Mouse (Mus musculus) spleen, adult 2 months (tissue): ENCODE results near the gene Rnf4. TPM values are rescaled to one million over a fixed set of nuclear protein-coding genes. Genes with fewer than 3 reads are reported as not detected.

Experiments
- DNase-seq, 2 experiments: peaks; one replicate each; pipeline versions ENCODE4 v3.0.0 to v3.0.0-alpha.2; 2012 to 2021; ENCODE audit warnings: low spot score in 2 of 2, low read depth in 1 of 2
- H3K27ac ChIP-seq: fragments of 200-500 bp; 2 replicates; pipeline ENCODE4 v1.5.1; 2012; ENCODE audit warnings: low read length, inconsistent platforms; ENCODE audit not compliant: insufficient read depth
- H3K27me3 ChIP-seq: fragments of 200-500 bp; 2 replicates; pipeline ENCODE4 v1.6.1; 2012; ENCODE audit warnings: mild to moderate bottlenecking, moderate library complexity, low read length, inconsistent platforms; ENCODE audit not compliant: control insufficient read depth, insufficient read depth
- H3K36me3 ChIP-seq: fragments of 200-500 bp; 2 replicates; pipeline ENCODE4 v1.6.1; 2012; ENCODE audit warnings: mild to moderate bottlenecking, low read length, inconsistent platforms; ENCODE audit not compliant: control insufficient read depth, insufficient read depth
- H3K4me1 ChIP-seq: fragments of 200-500 bp; 2 replicates; pipeline ENCODE4 v1.6.1; 2011; ENCODE audit warnings: inconsistent platforms; ENCODE audit not compliant: control insufficient read depth, insufficient read depth, insufficient read length
- H3K4me3 ChIP-seq: fragments of 200-500 bp; 2 replicates; pipeline ENCODE4 v1.5.1; 2011; ENCODE audit warnings: mild to moderate bottlenecking, inconsistent platforms; ENCODE audit not compliant: insufficient read depth, insufficient read length; ENCODE audit errors: extremely low read depth
- CTCF ChIP-seq: fragments of 200-500 bp; IDR thresholded peaks from 2 replicates; pipeline ENCODE4 v1.5.1; 2011; ENCODE audit warnings: mild to moderate bottlenecking, inconsistent platforms; ENCODE audit not compliant: insufficient read depth, insufficient read length, insufficient replicate concordance; ENCODE audit errors: extremely low read depth
- POLR2A ChIP-seq: fragments of 200-500 bp; IDR thresholded peaks from 2 replicates; pipeline ENCODE4 v1.6.1; 2011; ENCODE audit warnings: low read depth, low read length, inconsistent platforms
- WGBS: fragments of 180-500 bp; shearing (Covaris S2); methylation state at CpG from one replicate; pipeline ENCODE4 v1.1.7; 2018; 5-methylcytosine and 5-hydroxymethylcytosine counted together
- polyA plus RNA-seq: library from polyadenylated mRNA; depleted of rRNA; stranded (reverse); fragments of >200 nt; gene quantifications from 2 replicates; pipeline ENCODE4 v1.2.3, GENCODE M21; 2012

The Rnf4 gene
- polyA plus RNA-seq, 1 experiment = 37.8 TPM

DNA sequence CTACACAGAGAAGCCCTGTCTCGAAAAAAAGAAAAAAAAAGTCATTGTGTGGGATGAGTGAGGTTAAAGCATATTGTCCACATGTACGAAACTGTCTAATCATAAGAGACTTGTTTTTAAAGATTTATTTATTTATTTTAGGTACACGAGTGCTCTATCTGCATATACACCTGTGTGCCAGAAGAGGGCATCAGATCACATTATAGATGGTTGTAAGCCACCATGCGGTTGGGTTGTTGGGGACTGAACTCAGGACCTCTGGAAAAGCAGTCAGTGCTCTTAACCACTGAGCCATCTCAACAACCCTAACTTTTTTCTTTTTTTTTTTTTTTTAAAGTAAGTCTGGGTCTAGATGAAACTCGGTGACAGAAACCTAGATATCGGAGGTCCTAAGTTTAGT, 42.7 kb upstream of the Rnf4 start:
- no peak for TF ChIP-seq POLR2A

DNA sequence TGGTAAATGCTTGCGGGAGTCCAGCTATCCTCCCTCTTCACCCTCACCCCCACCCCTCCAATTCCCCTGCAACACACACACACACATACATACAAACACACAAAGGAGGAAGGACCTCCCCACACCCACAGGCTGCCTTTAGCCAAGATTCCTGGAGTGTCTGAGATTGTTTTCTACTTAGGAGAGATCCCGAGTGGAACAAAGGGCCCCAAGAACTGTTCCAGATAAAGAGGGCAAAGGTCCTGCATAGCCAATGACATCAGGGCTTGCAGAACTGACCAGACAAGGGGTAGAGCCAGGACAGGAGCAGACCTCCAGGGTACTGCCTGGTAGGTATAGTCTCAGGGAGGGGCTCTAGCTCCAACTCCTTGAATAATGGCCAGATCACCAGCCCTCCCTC, 41.4 kb upstream of the Rnf4 start:
- DNase-seq = no peak

More for the DNA sequence above, 42.7 kb upstream of the Rnf4 start:
- H3K27me3 ChIP-seq = peaks cover 6% of the 10 kb centered on the region
- H3K27ac ChIP-seq = no peak overlapping the region
- DNase-seq = no peak
- H3K4me1 ChIP-seq = peaks cover 2% of the 10 kb centered on the region
- 77% methylated on average over 6 of the region's 6 CpGs for WGBS
- no peak overlapping the region for H3K4me3 ChIP-seq
- H3K36me3 ChIP-seq = no peaks in the 10 kb centered on the region

DNA sequence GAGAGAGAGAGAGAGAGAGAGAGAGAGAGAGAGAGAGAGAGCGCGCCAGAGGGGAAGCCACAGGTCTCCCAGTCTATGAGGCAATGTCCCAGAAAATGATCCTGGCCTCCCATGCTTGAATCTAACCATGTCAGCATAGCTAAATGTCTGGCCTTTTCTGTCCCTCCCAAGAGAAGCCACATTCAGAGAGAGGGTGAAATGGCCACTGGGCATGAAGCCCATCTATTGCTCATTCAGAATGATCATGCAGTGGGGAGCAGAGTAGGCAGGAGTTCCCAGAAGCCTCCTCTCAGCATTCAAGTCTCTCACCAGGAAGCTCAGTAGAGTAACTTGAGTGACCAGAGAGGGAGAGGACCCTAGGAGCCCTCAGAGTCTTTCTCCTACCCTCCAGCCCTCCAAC, 40.9 kb upstream of the Rnf4 start:
- WGBS = 95% methylated on average over 2 of the region's 2 CpGs
- TF ChIP-seq CTCF (no peak), POLR2A (no peak)
- DNase-seq = no peak
- no peaks in the 10 kb centered on the region for H3K36me3 ChIP-seq
- H3K4me1 ChIP-seq = no peaks in the 10 kb centered on the region
- H3K4me3 ChIP-seq = no peak overlapping the region
- no peak overlapping the region for H3K27ac ChIP-seq
- peaks cover 3% of the 10 kb centered on the region for H3K27me3 ChIP-seq

More for the DNA sequence above, 41.4 kb upstream of the Rnf4 start:
- Histone ChIP-seq H3K27me3 (peaks cover 3% of the 10 kb centered on the region), H3K4me3 (no peak overlapping the region), H3K36me3 (no peaks in the 10 kb centered on the region), H3K27ac (no peak overlapping the region), H3K4me1 (no peaks in the 10 kb centered on the region)
- TF ChIP-seq POLR2A (no peak), CTCF (no peak)
- 61% methylated on average over 2 of the region's 2 CpGs for WGBS

DNA sequence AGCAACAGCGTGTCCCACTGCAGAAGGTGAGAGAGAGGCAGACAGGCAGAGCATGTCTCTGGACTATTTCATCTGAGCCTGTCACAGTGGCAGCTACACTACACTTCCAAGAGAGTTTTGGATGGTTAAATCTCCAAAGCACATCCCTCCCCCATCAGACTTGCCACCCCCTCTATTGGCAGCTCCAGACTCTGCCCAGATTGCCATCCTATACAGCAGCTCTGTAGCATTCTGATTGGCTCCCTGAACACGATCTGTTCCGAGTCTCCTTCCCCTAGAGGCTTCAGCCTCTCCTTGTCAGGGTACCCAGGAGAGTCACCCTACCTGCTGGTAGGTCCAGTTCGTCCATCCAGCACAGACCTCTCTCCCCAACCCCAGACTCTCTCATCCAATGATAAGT, 38.0 kb upstream of the Rnf4 start:
- H3K4me1 ChIP-seq = no peaks in the 10 kb centered on the region
- no peaks in the 10 kb centered on the region for H3K36me3 ChIP-seq
- TF ChIP-seq CTCF (no peak), POLR2A (no peak)
- H3K27ac ChIP-seq = no peak overlapping the region
- no peaks in the 10 kb centered on the region for H3K27me3 ChIP-seq
- 70% methylated on average over 4 of the region's 4 CpGs for WGBS
- DNase-seq = no peak
- no peak overlapping the region for H3K4me3 ChIP-seq

DNA sequence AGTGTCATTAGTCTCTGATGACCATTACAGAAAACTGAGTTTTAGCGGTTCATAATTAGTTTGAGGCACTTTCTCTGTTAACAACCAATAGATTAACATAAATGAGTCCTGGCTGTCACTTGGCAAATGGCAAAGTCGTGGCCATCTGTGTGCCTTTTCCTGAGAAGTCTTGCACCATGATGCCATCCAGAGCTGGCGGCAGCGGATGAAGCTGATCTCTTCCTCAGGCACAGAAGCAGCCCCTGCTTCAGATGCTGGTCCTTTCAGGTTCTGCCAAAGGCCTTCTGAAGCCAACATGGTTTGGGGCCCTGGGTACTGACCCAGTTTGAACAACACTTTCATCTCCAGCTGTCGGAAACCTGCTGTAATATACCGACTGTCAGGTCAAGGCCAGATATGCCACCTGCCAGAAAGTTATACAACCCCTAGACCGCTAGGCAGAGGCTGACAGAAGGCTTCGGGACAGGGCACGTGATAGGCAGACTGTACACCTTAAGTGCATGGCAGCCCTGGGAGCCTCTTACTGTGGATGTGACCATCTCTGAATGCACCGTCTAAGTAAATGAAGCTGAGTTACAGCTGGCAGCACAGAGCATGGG, 37.1 kb upstream of the Rnf4 start:
- H3K27me3 ChIP-seq = no peaks in the 10 kb centered on the region
- H3K4me1 ChIP-seq = no peaks in the 10 kb centered on the region
- H3K36me3 ChIP-seq = no peaks in the 10 kb centered on the region
- DNase-seq = no peak
- TF ChIP-seq POLR2A = no peak
- no peak for TF ChIP-seq CTCF
- WGBS = 88% methylated on average over 10 of the region's 10 CpGs
- no peak overlapping the region for H3K4me3 ChIP-seq
- no peak overlapping the region for H3K27ac ChIP-seq

DNA sequence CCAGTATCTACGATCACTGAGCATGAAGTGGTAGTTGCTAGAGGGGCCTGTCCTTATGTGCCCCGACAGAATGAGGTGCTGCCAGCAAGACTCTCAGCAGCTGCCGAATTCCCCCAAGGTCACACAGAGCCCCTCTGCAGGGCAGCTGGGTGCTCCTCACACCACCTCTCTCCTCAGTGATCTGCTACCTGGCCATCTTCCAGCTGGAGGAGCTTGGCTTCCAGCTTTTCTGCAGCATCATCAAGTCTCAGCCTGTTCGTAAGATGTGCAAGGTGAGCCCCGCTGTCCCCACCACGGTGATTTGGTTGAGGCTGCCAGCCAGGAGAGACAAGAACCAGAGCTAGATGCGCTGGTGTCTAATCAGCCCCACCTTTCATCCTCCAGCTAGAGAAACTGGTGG, 33.7 kb upstream of the Rnf4 start:
- Histone ChIP-seq H3K4me3 (no peak overlapping the region), H3K36me3 (no peaks in the 10 kb centered on the region), H3K27ac (no peak overlapping the region), H3K4me1 (no peaks in the 10 kb centered on the region), H3K27me3 (no peaks in the 10 kb centered on the region)
- WGBS = 83% methylated on average over 7 of the region's 7 CpGs
- no peak for TF ChIP-seq POLR2A
- TF ChIP-seq CTCF = no peak
- no peak for DNase-seq

DNA sequence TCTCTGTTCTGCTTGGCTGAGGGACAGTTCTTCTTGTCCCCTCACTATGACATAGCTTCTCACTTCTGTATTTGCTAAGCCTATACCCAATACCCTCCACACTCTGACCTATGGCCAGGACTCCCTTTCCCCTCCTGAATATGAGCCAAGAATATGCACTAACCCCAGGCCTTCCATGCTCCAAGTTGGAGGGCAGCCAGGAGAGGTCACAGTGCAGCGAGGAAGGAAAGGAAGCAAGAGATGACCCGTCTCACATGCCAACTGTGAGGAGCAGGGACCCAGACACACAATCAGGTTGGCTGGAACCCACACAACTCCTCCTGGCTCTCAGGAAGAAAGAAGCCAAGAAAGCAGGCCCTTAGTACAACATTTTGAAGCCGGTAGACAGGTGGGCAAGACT, 27.1 kb upstream of the Rnf4 start:
- no peak overlapping the region for H3K27ac ChIP-seq
- H3K27me3 ChIP-seq = no peaks in the 10 kb centered on the region
- no peaks in the 10 kb centered on the region for H3K36me3 ChIP-seq
- no peak overlapping the region for H3K4me3 ChIP-seq
- 74% methylated on average over 3 of the region's 3 CpGs for WGBS
- no peak for TF ChIP-seq CTCF
- no peak for TF ChIP-seq POLR2A
- DNase-seq = no peak
- H3K4me1 ChIP-seq = no peaks in the 10 kb centered on the region
